Mouse (Mus musculus) hindbrain, embryonic 12.5 days (tissue): ENCODE data around the gene Ak1. TPM values are rescaled to one million over a fixed set of nuclear protein-coding genes. Genes with fewer than 3 reads are reported as not detected.

Experiments
- ATAC-seq: fragments of 200-750 bp; cut with Nextera tagmentation; 2 replicates; pipeline ENCODE4 v1.8.0; 2017; ENCODE audit warnings: moderate TSS enrichment; ENCODE audit not compliant: low FRiP score
- H3K27ac ChIP-seq: fragments of 300-500 bp; sonication (generic); 2 replicates; pipeline ENCODE4 v1.5.1; 2016; ENCODE audit warnings: mild to moderate bottlenecking
- H3K27me3 ChIP-seq: fragments of 300-500 bp; sonication (generic); 2 replicates; pipeline ENCODE4 v1.6.1; 2016; ENCODE audit warnings: mild to moderate bottlenecking
- H3K36me3 ChIP-seq: fragments of 300-500 bp; sonication (generic); 2 replicates; pipeline ENCODE4 v1.6.1; 2016; ENCODE audit warnings: mild to moderate bottlenecking
- H3K4me1 ChIP-seq: fragments of 300-500 bp; sonication (generic); 2 replicates; pipeline ENCODE4 v1.6.1; 2016
- H3K4me2 ChIP-seq: fragments of 300-500 bp; sonication (generic); replicated peaks from 2 replicates; pipeline ENCODE4 v1.6.1; 2016; ENCODE audit warnings: mild to moderate bottlenecking
- H3K4me3 ChIP-seq: fragments of 300-500 bp; sonication (generic); 2 replicates; pipeline ENCODE4 v1.5.1; 2016; ENCODE audit warnings: mild to moderate bottlenecking
- H3K9ac ChIP-seq: fragments of 300-500 bp; sonication (generic); 2 replicates; pipeline ENCODE4 v1.6.1; 2016; ENCODE audit warnings: mild to moderate bottlenecking, moderate library complexity
- H3K9me3 ChIP-seq: fragments of 300-500 bp; sonication (generic); replicated peaks from 2 replicates; pipeline ENCODE4 v1.6.1; 2016; ENCODE audit warnings: mild to moderate bottlenecking
- WGBS: fragments of 180-500 bp; shearing (Covaris S2); methylation state at CpG from one replicate; pipeline ENCODE4 v1.1.7; 2016; 5-methylcytosine and 5-hydroxymethylcytosine counted together
- microRNA counts: library from miRNA; unstranded; fragments of <30 nt; microRNA quantifications from one replicate; lab custom pipeline; 2017
- microRNA-seq: library from miRNA; unstranded; fragments of <30 nt; microRNA quantifications from one replicate; pipeline ENCODE4, GENCODE M21; 2017
- polyA plus RNA-seq: library from polyadenylated mRNA; unstranded; fragments of >200 nt; fragmentation: Nextera tagmentation; extraction: Ambion mirVana; gene quantifications from 2 replicates; pipeline ENCODE4 v1.2.1, GENCODE M21; 2016

The Ak1 gene
- polyA plus RNA-seq, 1 experiment from 2014 or later, result 40.4 TPM

DNA sequence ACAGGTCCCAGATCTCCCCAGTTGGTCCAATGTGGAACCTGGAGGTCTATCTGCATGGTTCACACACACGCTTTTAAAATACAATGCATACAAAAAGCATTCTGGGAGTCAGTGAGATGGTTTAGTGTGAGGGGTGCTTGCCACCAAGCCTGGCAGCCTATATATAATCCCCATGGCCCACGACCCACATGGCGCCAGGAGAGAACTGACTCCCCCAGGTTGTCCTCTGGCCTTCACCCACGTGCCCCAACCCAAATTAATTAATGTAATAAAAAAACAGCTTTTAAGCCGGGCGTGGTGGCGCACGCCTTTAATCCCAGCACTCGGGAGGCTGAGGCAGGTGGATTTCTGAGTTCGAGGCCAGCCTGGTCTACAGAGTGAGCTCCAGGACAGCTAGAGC lies 62.1 kb downstream of the Ak1 start:
- peaks cover 57% of the 10 kb centered on the region for H3K36me3 ChIP-seq
- H3K4me3 ChIP-seq, result no peak overlapping the region
- H3K27me3 ChIP-seq, result no peaks in the 10 kb centered on the region
- no peak for ATAC-seq
- WGBS, result 93% methylated on average over 10 of the region's 10 CpGs
- H3K27ac ChIP-seq, result no peak overlapping the region
- H3K4me2 ChIP-seq, result no peak overlapping the region
- H3K9me3 ChIP-seq, result no peaks in the 10 kb centered on the region
- peaks cover 7% of the 10 kb centered on the region; the same call in 1 of the 2 replicates for H3K4me1 ChIP-seq
- H3K9ac ChIP-seq, result no peak overlapping the region

MicroRNAs encoded within 50 kb of the gene (microRNA counts, 519-probe panel; counts per million panel counts)
- microRNA mmu-miR-1954 (lab: Ali Mortazavi, UCI), result 470 counts per million, percentile 58 among the panel's probes with 10 or more counts

Small RNA genes lying within 50 kb of the gene (microRNA-seq; reads per million reads assigned to microRNA genes)
- not detected for gene Gm47291
- gene Mir1954, result not detected

Other genes with a start within 250 kb of the Ak1 start
- 62.6 and 72.8 TPM in 2 replicates for gene 1110008P14Rik, start 239.8 kb upstream of the Ak1 start, polyA plus RNA-seq
- gene Lcn2, start 233.5 kb upstream of the Ak1 start, polyA plus RNA-seq, result 0.95 and 1.2 TPM in 2 replicates
- 34.5 and 35.1 TPM in 2 replicates for gene Ptges2, start 225.9 kb upstream of the Ak1 start, polyA plus RNA-seq
- 5.9 and 6.2 TPM in 2 replicates for gene Naif1, start 171.3 kb upstream of the Ak1 start, polyA plus RNA-seq
- gene Slc25a25, start 170.3 kb upstream of the Ak1 start, polyA plus RNA-seq, result 40.2 and 41.6 TPM in 2 replicates
- 12.6 and 15.5 TPM in 2 replicates for gene Fam102a, start 86.4 kb upstream of the Ak1 start, polyA plus RNA-seq
- 110 and 117 TPM in 2 replicates for gene Dpm2, start 50.9 kb upstream of the Ak1 start, polyA plus RNA-seq
- gene Pip5kl1, start 47.0 kb upstream of the Ak1 start, polyA plus RNA-seq, result 4.2 and 5.0 TPM in 2 replicates
- 0.31 and 0.56 TPM in 2 replicates for gene 9430097D07Rik, start 46.1 kb upstream of the Ak1 start, polyA plus RNA-seq
- 21.5 and 22.9 TPM in 2 replicates for gene St6galnac4, start 34.7 kb upstream of the Ak1 start, polyA plus RNA-seq
- 13.5 and 14.3 TPM in 2 replicates for gene St6galnac6, start 22.0 kb upstream of the Ak1 start, polyA plus RNA-seq
- 31.6 and 32.1 TPM in 2 replicates for gene Eng, start 24.8 kb downstream of the Ak1 start, polyA plus RNA-seq
- 19.5 and 20.1 TPM in 2 replicates for gene Fpgs, start 82.4 kb downstream of the Ak1 start, polyA plus RNA-seq
- gene Cdk9, start 91.3 kb downstream of the Ak1 start, polyA plus RNA-seq, result 99.0 and 101 TPM in 2 replicates
- 33.5 and 34.8 TPM in 2 replicates for gene Sh2d3c, start 99.3 kb downstream of the Ak1 start, polyA plus RNA-seq
- gene 6330409D20Rik, start 119.3 kb downstream of the Ak1 start, polyA plus RNA-seq, result 1.6 and 2.0 TPM in 2 replicates
- gene Tor2a, start 135.5 kb downstream of the Ak1 start, polyA plus RNA-seq, result 52.1 and 55.9 TPM in 2 replicates
- 0.63 and 1.1 TPM in 2 replicates for gene Ttc16, start 153.9 kb downstream of the Ak1 start, polyA plus RNA-seq
- 4.6 and 5.6 TPM in 2 replicates for gene Ptrh1, start 154.0 kb downstream of the Ak1 start, polyA plus RNA-seq
- 0.85 and 1.5 TPM in 2 replicates for gene Cfap157, start 162.7 kb downstream of the Ak1 start, polyA plus RNA-seq
- gene Stxbp1, start 225.5 kb downstream of the Ak1 start, polyA plus RNA-seq, result 102 and 105 TPM in 2 replicates